8 mouse cellular contexts compared by ENCODE assay signal in the genomic region with DNA sequence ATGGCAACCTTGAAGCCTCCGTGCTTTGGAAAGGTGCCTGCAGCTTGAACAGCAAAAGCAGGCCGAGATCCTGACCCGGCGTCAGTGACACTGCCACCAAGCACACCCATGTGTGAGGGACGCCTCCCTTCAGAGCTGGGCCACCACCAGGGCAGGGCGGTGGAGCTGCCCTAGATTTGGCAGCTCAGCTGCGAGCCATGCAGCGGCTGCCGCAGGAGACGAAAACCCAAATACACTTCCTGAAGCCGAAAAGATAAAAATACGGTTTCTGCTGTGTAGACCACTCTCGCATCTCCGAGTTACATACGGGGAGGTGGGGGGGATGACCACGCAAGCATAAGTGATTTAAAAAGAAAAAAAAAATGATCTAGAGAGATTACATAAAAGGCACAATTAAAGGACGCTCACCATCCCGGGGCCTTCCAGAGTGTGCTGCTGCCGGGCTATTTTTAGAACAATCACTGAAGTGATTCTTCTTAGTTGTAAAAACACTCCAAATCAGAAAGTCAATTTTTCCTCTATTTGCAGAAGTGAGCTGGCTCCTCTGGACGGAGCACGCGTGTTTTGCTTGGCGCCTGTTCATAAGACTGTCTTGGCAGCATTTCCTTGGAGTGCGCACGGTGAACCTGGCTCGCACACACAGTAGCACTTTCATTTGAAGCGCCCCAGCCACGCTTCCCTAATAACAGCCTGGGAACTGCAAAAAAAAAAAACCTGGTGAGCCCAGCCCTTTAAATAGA.
DNase-seq lines count a peak whose midpoint lies in the region; ATAC-seq lines count a peak whose summit lies in the region.

No protein-coding gene starts in this region.

- peak overlapping the region; percentile 85 for H3K27ac ChIP-seq in neural tube, embryonic 13.5 days (replicated peaks)

- H3K9ac ChIP-seq in neural tube, embryonic 13.5 days: peak overlapping the region; percentile 49; the same call in 1 of the 2 replicates

- H3K9me3 ChIP-seq in neural tube, embryonic 13.5 days: no peaks in the 10 kb centered on the region

- H3K4me1 ChIP-seq in neural tube, embryonic 13.5 days (replicated peaks): peaks cover 100% of the 10 kb centered on the region

- WGBS in neural tube, embryonic 13.5 days: 55% methylated on average over 28 of the region's 28 CpGs

- H3K36me3 ChIP-seq in neural tube, embryonic 13.5 days: no peaks in the 10 kb centered on the region

- intact Hi-C loops in left cerebral cortex, postnatal 14 days (cut with DNase I): loop anchor here (5.0 kb wide), 1 partner anchor 67 kb away; no protein-coding TSS in a partner anchor

- H3K4me3 ChIP-seq in neural tube, embryonic 13.5 days: no peak overlapping the region

- H3K27me3 ChIP-seq in neural tube, embryonic 13.5 days: no peaks in the 10 kb centered on the region

- no peak for ATAC-seq in cerebellum, adult (ENCODE audit: insufficient number of reproducible peaks, low FRiP score, low TSS enrichment)
- ATAC-seq in inflammation-experienced regulatory T-cells, adult 6 months: peak; percentile 20
- ATAC-seq in neural tube, embryonic 13.5 days (ENCODE audit: low read depth): no peak

- peak; percentile 39 for DNase-seq in cerebellum, adult 11 months
- DNase-seq in cerebellum, postnatal 10 days: peak; percentile 75 to 83
- peak; percentile 50 for DNase-seq in gastrocnemius, postnatal 25 days
- DNase-seq in left cerebral cortex, postnatal 14 days (ENCODE audit: low spot score in 2 of 2): peak; percentile 49 to 76
- DNase-seq in urinary bladder, postnatal 36 days (ENCODE audit: low spot score in 2 of 2): peak; percentile 51 to 61

- H3K4me2 ChIP-seq in neural tube, embryonic 13.5 days: 0 out of 2 replicates have a peak overlapping the region, but pooled peaks have one; percentile 20
